Mouse (Mus musculus): ENCODE results near the gene Itpripl1. TPM values are rescaled to one million over a fixed set of nuclear protein-coding genes. Genes with fewer than 3 reads are reported as not detected.
"Not testable (repeated sequence)": the region's sequence is repeated elsewhere in the genome, so short reads cannot be mapped to it uniquely, and the experiment has no call there.

Itpripl1 gene
- polyA plus RNA-seq, 1 experiment = 2.2 TPM

- peak within 1 kb of the TSS; percentile 82 for H3K27ac ChIP-seq (replicated peaks; ENCODE audit: low read depth, low read length)
- peaks cover 5% of the 10 kb centered on the region for H3K4me1 ChIP-seq (ENCODE audit: control insufficient read depth, insufficient read depth, insufficient read length, low read length)
Measured at GRCm38 (mm10) chr2:127133621-127134461, 9.4 kb downstream of the Itpripl1 start, which contains the start of gene Ncaph. TSS of gene Ncaph (minus strand) at chr2:127133954.

GRCm38 (mm10) chr2:127131353-127131752, 11.9 kb downstream of the Itpripl1 start:
- Histone ChIP-seq H3K27ac (replicated peaks; ENCODE audit: low read depth, low read length) (no peak overlapping the region), H3K4me3 (ENCODE audit: insufficient read depth, low read depth, low read length) (no peak overlapping the region), H3K4me1 (ENCODE audit: control insufficient read depth, insufficient read depth, insufficient read length, low read length) (no peaks in the 10 kb centered on the region; the same call in 1 of the 2 replicates)

More at GRCm38 (mm10) chr2:127133621-127134461, 9.4 kb downstream of the Itpripl1 start, which contains the start of gene Ncaph:
- peak within 1 kb of the TSS; percentile 76 for H3K4me3 ChIP-seq (ENCODE audit: insufficient read depth, low read depth, low read length)

GRCm38 (mm10) chr2:127128926-127129325, 14.3 kb downstream of the Itpripl1 start:
- Histone ChIP-seq H3K27ac (replicated peaks; ENCODE audit: low read depth, low read length) (no peak overlapping the region), H3K4me1 (ENCODE audit: control insufficient read depth, insufficient read depth, insufficient read length, low read length) (no peaks in the 10 kb centered on the region), H3K4me3 (ENCODE audit: insufficient read depth, low read depth, low read length) (no peak overlapping the region)

GRCm38 (mm10) chr2:127121591-127122235, 21.5 kb downstream of the Itpripl1 start:
- Histone ChIP-seq H3K27ac (replicated peaks; ENCODE audit: low read depth, low read length) (peak overlapping the region; percentile 83), H3K4me1 (ENCODE audit: control insufficient read depth, insufficient read depth, insufficient read length, low read length) (peaks cover 13% of the 10 kb centered on the region), H3K4me3 (ENCODE audit: insufficient read depth, low read depth, low read length) (0 out of 2 replicates have a peak overlapping the region, but pooled peaks have one; percentile 13)

- H3K4me1 ChIP-seq (ENCODE audit: control insufficient read depth, insufficient read depth, insufficient read length, low read length) = no peaks in the 10 kb centered on the region
- no peak overlapping the region for H3K27ac ChIP-seq (replicated peaks; ENCODE audit: low read depth, low read length)
- no peak overlapping the region for H3K4me3 ChIP-seq (ENCODE audit: insufficient read depth, low read depth, low read length)
Measured at GRCm38 (mm10) chr2:127108986-127109385, 34.3 kb downstream of the Itpripl1 start.

GRCm38 (mm10) chr2:127092000-127092399, 51.2 kb downstream of the Itpripl1 start:
- Histone ChIP-seq H3K4me3 (ENCODE audit: insufficient read depth, low read depth, low read length) (no peak overlapping the region), H3K27ac (replicated peaks; ENCODE audit: low read depth, low read length) (no peak overlapping the region), H3K4me1 (ENCODE audit: control insufficient read depth, insufficient read depth, insufficient read length, low read length) (no peaks in the 10 kb centered on the region)

GRCm38 (mm10) chr2:127090151-127090550, 53.1 kb downstream of the Itpripl1 start:
- not testable (repeated sequence) for H3K4me3 ChIP-seq (ENCODE audit: insufficient read depth, low read depth, low read length); H3K27ac ChIP-seq (replicated peaks; ENCODE audit: low read depth, low read length); H3K4me1 ChIP-seq (ENCODE audit: control insufficient read depth, insufficient read depth, insufficient read length, low read length)

Other genes starting within 250 kb of the Itpripl1 start
- 39.5 and 43.1 TPM in 2 replicates for gene Sppl2a, start 210.2 kb downstream of the Itpripl1 start, polyA plus RNA-seq (2012; ENCODE audit: insufficient read depth, insufficient read length, missing spikeins)
- gene Ap4e1, start 134.7 kb downstream of the Itpripl1 start, polyA plus RNA-seq (2012; ENCODE audit: insufficient read depth, insufficient read length, missing spikeins) = 3.4 and 5.2 TPM in 2 replicates
- gene Blvra, start 72.8 kb downstream of the Itpripl1 start, polyA plus RNA-seq (2012; ENCODE audit: insufficient read depth, insufficient read length, missing spikeins) = 68.1 and 106 TPM in 2 replicates
- gene Ncaph, start 9.5 kb downstream of the Itpripl1 start, polyA plus RNA-seq (2012; ENCODE audit: insufficient read depth, insufficient read length, missing spikeins) = 1.0 and 1.5 TPM in 2 replicates
- 2.3 and 2.4 TPM in 2 replicates for gene 1810024B03Rik, start 64.8 kb upstream of the Itpripl1 start, polyA plus RNA-seq (2012; ENCODE audit: insufficient read depth, insufficient read length, missing spikeins)
- gene Snrnp200, start 64.9 kb upstream of the Itpripl1 start, polyA plus RNA-seq (2012; ENCODE audit: insufficient read depth, insufficient read length, missing spikeins) = 26.7 and 31.7 TPM in 2 replicates
- 36.2 and 50.4 TPM in 2 replicates for gene Ciao1, start 104.4 kb upstream of the Itpripl1 start, polyA plus RNA-seq (2012; ENCODE audit: insufficient read depth, insufficient read length, missing spikeins)
- gene Tmem127, start 104.5 kb upstream of the Itpripl1 start, polyA plus RNA-seq (2012; ENCODE audit: insufficient read depth, insufficient read length, missing spikeins) = 18.6 and 27.3 TPM in 2 replicates
- gene Stard7, start 126.8 kb upstream of the Itpripl1 start, polyA plus RNA-seq (2012; ENCODE audit: insufficient read depth, insufficient read length, missing spikeins) = 71.1 and 87.5 TPM in 2 replicates
- 0.63 TPM in 1 of 2 replicates, not detected in the other for gene Dusp2, start 192.7 kb upstream of the Itpripl1 start, polyA plus RNA-seq (2012; ENCODE audit: insufficient read depth, insufficient read length, missing spikeins)
- gene Astl, start 195.2 kb upstream of the Itpripl1 start, polyA plus RNA-seq (2012; ENCODE audit: insufficient read depth, insufficient read length, missing spikeins) = not detected in 2 replicates
- gene Adra2b, start 219.8 kb upstream of the Itpripl1 start, polyA plus RNA-seq (2012; ENCODE audit: insufficient read depth, insufficient read length, missing spikeins) = 0.38 TPM in 1 of 2 replicates, not detected in the other